Mouse (Mus musculus) limb, embryonic 14.5 days (tissue): ENCODE data around the gene Cxcr4. TPM values are rescaled to one million over a fixed set of nuclear protein-coding genes. Genes with fewer than 3 reads are reported as not detected.

Experiments
- ATAC-seq: fragments of 200-750 bp; cut with Nextera tagmentation; 2 replicates; pipeline ENCODE4 v1.8.0; 2017; ENCODE audit warnings: low read depth, moderate number of reproducible peaks, moderate TSS enrichment; ENCODE audit not compliant: low FRiP score
- DNase-seq: peaks from one replicate; pipeline ENCODE4 v3.0.0-alpha.2; 2015; ENCODE audit warnings: low spot score
- H3K27ac ChIP-seq: fragments of 300-500 bp; sonication (generic); replicated peaks from 2 replicates; pipeline ENCODE4 v1.5.1; 2014; ENCODE audit warnings: low read depth, mild to moderate bottlenecking, low read length, moderate library complexity, mixed read lengths
- H3K27me3 ChIP-seq: fragments of 300-500 bp; sonication (generic); 2 replicates; pipeline ENCODE4 v1.6.1; 2014; ENCODE audit warnings: low read length, mixed read lengths; ENCODE audit not compliant: control insufficient read depth, insufficient read depth
- H3K36me3 ChIP-seq: fragments of 300-500 bp; sonication (generic); 2 replicates; pipeline ENCODE4 v1.6.1; 2014; ENCODE audit warnings: mild to moderate bottlenecking, low read length, moderate library complexity, mixed read lengths; ENCODE audit not compliant: control insufficient read depth, insufficient read depth
- H3K4me1 ChIP-seq: fragments of 300-500 bp; sonication (generic); 2 replicates; pipeline ENCODE4 v1.6.1; 2014; ENCODE audit warnings: antibody characterized with exemption, low read length, mixed read lengths; ENCODE audit not compliant: control insufficient read depth, insufficient read depth
- H3K4me2 ChIP-seq: fragments of 300-500 bp; sonication (generic); replicated peaks from 2 replicates; pipeline ENCODE4 v1.6.1; 2014; ENCODE audit warnings: low read depth, mild to moderate bottlenecking, low read length, moderate library complexity; ENCODE audit not compliant: severe bottlenecking
- H3K4me3 ChIP-seq: fragments of 300-500 bp; sonication (generic); replicated peaks from 2 replicates; pipeline ENCODE4 v1.5.1; 2014; ENCODE audit warnings: low read length
- H3K9ac ChIP-seq: fragments of 300-500 bp; sonication (generic); 2 replicates; pipeline ENCODE4 v1.6.1; 2014; ENCODE audit warnings: mild to moderate bottlenecking, low read depth, low read length, moderate library complexity; ENCODE audit not compliant: severe bottlenecking
- H3K9me3 ChIP-seq: fragments of 300-500 bp; sonication (generic); 2 replicates; pipeline ENCODE4 v1.6.1; 2016; ENCODE audit warnings: low read length; ENCODE audit not compliant: control insufficient read depth
- POLR2A ChIP-seq: fragments of 200-500 bp; IDR thresholded peaks from 2 replicates; pipeline ENCODE4 v1.8.0; 2012; ENCODE audit warnings: inconsistent platforms, mild to moderate bottlenecking, moderate library complexity, borderline replicate concordance; ENCODE audit not compliant: insufficient read depth, insufficient read length; ENCODE audit errors: extremely low read depth
- WGBS: fragments of 180-500 bp; shearing (Covaris S2); extraction: QIAGEN DNeasy Blood & Tissue Kit; methylation state at CpG from one replicate; pipeline ENCODE4 v1.1.7; 2014; 5-methylcytosine and 5-hydroxymethylcytosine counted together
- polyA plus RNA-seq, 2 experiments: library from polyadenylated mRNA; depleted of rRNA in 1 of 2; stranded (reverse) in 1 of 2; unstranded in 1 of 2; fragments of >200 nt; fragmentation: Nextera tagmentation in 1 of 2; extraction: Ambion mirVana in 1 of 2; gene quantifications; 2 replicates each; pipeline versions ENCODE4 v1.2.1 to v1.2.3; 2012 to 2014

Gene Cxcr4
- polyA plus RNA-seq, 2 experiments = 2.9 to 28.6 TPM

- Histone ChIP-seq H3K9me3 (no peaks in the 10 kb centered on the region), H3K36me3 (no peaks in the 10 kb centered on the region), H3K4me1 (peaks cover 19% of the 10 kb centered on the region; the same call in 1 of the 2 replicates), H3K27ac (no peak overlapping the region), H3K27me3 (peaks cover 33% of the 10 kb centered on the region), H3K9ac (peak overlapping the region; percentile 44), H3K4me2 (peak overlapping the region; percentile 86), H3K4me3 (peak overlapping the region; percentile 52)
- DNase-seq = no peak
- TF ChIP-seq POLR2A = no peak
- under 1% methylated on average over 63 of the region's 63 CpGs for WGBS
- no peak for ATAC-seq
These were observed 1.0 kb downstream of the Cxcr4 start for GRCm38 (mm10) chr1:128590816-128591720.

GRCm38 (mm10) chr1:128590011-128590410 is 2.1 kb downstream of the Cxcr4 start:
- peak overlapping the region; percentile 52; the same call in 1 of the 2 replicates for H3K4me3 ChIP-seq
- peaks cover 15% of the 10 kb centered on the region; the same call in 1 of the 2 replicates for H3K4me1 ChIP-seq
- no peak for TF ChIP-seq POLR2A
- no peaks in the 10 kb centered on the region for H3K9me3 ChIP-seq
- no peak overlapping the region for H3K9ac ChIP-seq
- 15% methylated on average over 6 of the region's 6 CpGs for WGBS
- H3K36me3 ChIP-seq = no peaks in the 10 kb centered on the region
- H3K4me2 ChIP-seq = no peak overlapping the region
- no peak for DNase-seq
- ATAC-seq = no peak
- H3K27me3 ChIP-seq = peaks cover 33% of the 10 kb centered on the region
- H3K27ac ChIP-seq = no peak overlapping the region

- Histone ChIP-seq H3K4me2 (no peak overlapping the region), H3K27ac (no peak overlapping the region), H3K4me3 (no peak overlapping the region), H3K9ac (no peak overlapping the region), H3K4me1 (peaks cover 13% of the 10 kb centered on the region; the same call in 1 of the 2 replicates), H3K27me3 (peaks cover 33% of the 10 kb centered on the region), H3K9me3 (no peaks in the 10 kb centered on the region), H3K36me3 (no peaks in the 10 kb centered on the region)
- ATAC-seq (no peak), DNase-seq (no peak)
- no peak for TF ChIP-seq POLR2A
- WGBS = 95% methylated on average over 9 of the region's 9 CpGs
These were observed 2.6 kb downstream of the Cxcr4 start for GRCm38 (mm10) chr1:128589488-128589887.

GRCm38 (mm10) chr1:128588337-128588736 is 3.8 kb downstream of the Cxcr4 start:
- H3K9ac ChIP-seq = no peak overlapping the region
- no peaks in the 10 kb centered on the region for H3K36me3 ChIP-seq
- H3K27ac ChIP-seq = no peak overlapping the region
- WGBS = 70% methylated on average over 2 of the region's 2 CpGs
- no peak for TF ChIP-seq POLR2A
- H3K4me2 ChIP-seq = no peak overlapping the region
- ATAC-seq = no peak
- peaks cover 24% of the 10 kb centered on the region for H3K27me3 ChIP-seq
- H3K9me3 ChIP-seq = no peaks in the 10 kb centered on the region
- DNase-seq = no peak
- H3K4me1 ChIP-seq = peaks cover 13% of the 10 kb centered on the region; the same call in 1 of the 2 replicates
- no peak overlapping the region for H3K4me3 ChIP-seq

- H3K4me3 ChIP-seq = no peak overlapping the region
- no peak overlapping the region for H3K9ac ChIP-seq
- no peak for TF ChIP-seq POLR2A
- DNase-seq = no peak
- no peak for ATAC-seq
- H3K27ac ChIP-seq = no peak overlapping the region
- H3K4me2 ChIP-seq = no peak overlapping the region
- H3K4me1 ChIP-seq = peaks cover 5% of the 10 kb centered on the region; the same call in 1 of the 2 replicates
- peaks cover 21% of the 10 kb centered on the region for H3K27me3 ChIP-seq
- H3K9me3 ChIP-seq = no peaks in the 10 kb centered on the region
- no peaks in the 10 kb centered on the region for H3K36me3 ChIP-seq
- WGBS = 76% methylated on average over 8 of the region's 8 CpGs
These were observed 4.9 kb downstream of the Cxcr4 start for GRCm38 (mm10) chr1:128586928-128587780.
